Mouse (Mus musculus): Measurements from ENCODE around the gene Wfdc6b. TPM values are rescaled to one million over a fixed set of nuclear protein-coding genes. Genes with fewer than 3 reads are reported as not detected.

Gene Wfdc6b
- polyA plus RNA-seq, 1 experiment: not detected

GRCm38 (mm10) chr2:164592014-164592413 lies 21.3 kb upstream of the Wfdc6b start:
- H3K9ac ChIP-seq (ENCODE audit: low read depth, poor library complexity, severe bottlenecking): no peak overlapping the region
- H3K4me3 ChIP-seq (ENCODE audit: low read depth, low read length): no peak overlapping the region
- H3K27ac ChIP-seq (ENCODE audit: insufficient read depth, low read length): no peak overlapping the region
- H3K36me3 ChIP-seq (ENCODE audit: control insufficient read depth, insufficient read depth, low read length, poor library complexity, severe bottlenecking): no peaks in the 10 kb centered on the region
- no peaks in the 10 kb centered on the region for H3K27me3 ChIP-seq (ENCODE audit: control insufficient read depth, insufficient read depth, low read length, poor library complexity, severe bottlenecking)
- TF ChIP-seq POLR2A (IDR thresholded peaks at IDR 0.05; ENCODE audit: insufficient read depth, low read length): no peak
- TF ChIP-seq CTCF (IDR thresholded peaks at IDR 0.05; ENCODE audit: low read depth, low read length): peak; percentile 67
- H3K4me1 ChIP-seq (ENCODE audit: control insufficient read depth, insufficient read depth, low read length): no peaks in the 10 kb centered on the region
- no peaks in the 10 kb centered on the region for H3K9me3 ChIP-seq (replicated peaks; ENCODE audit: control insufficient read depth, insufficient read depth, low read length, poor library complexity, severe bottlenecking)

- Histone ChIP-seq H3K36me3 (ENCODE audit: control insufficient read depth, insufficient read depth, low read length, poor library complexity, severe bottlenecking) (no peaks in the 10 kb centered on the region), H3K9me3 (replicated peaks; ENCODE audit: control insufficient read depth, insufficient read depth, low read length, poor library complexity, severe bottlenecking) (no peaks in the 10 kb centered on the region), H3K27ac (ENCODE audit: insufficient read depth, low read length) (no peak within 1 kb of the TSS), H3K9ac (ENCODE audit: low read depth, poor library complexity, severe bottlenecking) (no peak within 1 kb of the TSS), H3K27me3 (ENCODE audit: control insufficient read depth, insufficient read depth, low read length, poor library complexity, severe bottlenecking) (no peaks in the 10 kb centered on the region), H3K4me3 (ENCODE audit: low read depth, low read length) (no peak within 1 kb of the TSS), H3K4me1 (ENCODE audit: control insufficient read depth, insufficient read depth, low read length) (no peaks in the 10 kb centered on the region)
- TF ChIP-seq POLR2A (IDR thresholded peaks at IDR 0.05; ENCODE audit: insufficient read depth, low read length) (no peak), EP300 (IDR thresholded peaks at IDR 0.05; ENCODE audit: insufficient read depth, low read depth, low read length) (no peak), CTCF (IDR thresholded peaks at IDR 0.05; ENCODE audit: low read depth, low read length) (no peak)
Measured at GRCm38 (mm10) chr2:164593494-164593893, 19.8 kb upstream of the Wfdc6b start, which contains the start of gene Eppin. Eppin (minus strand) TSS chr2:164593594.

- Histone ChIP-seq H3K27ac (ENCODE audit: insufficient read depth, low read length) (no peak overlapping the region), H3K9ac (ENCODE audit: low read depth, poor library complexity, severe bottlenecking) (no peak overlapping the region), H3K4me1 (ENCODE audit: control insufficient read depth, insufficient read depth, low read length) (no peaks in the 10 kb centered on the region), H3K36me3 (ENCODE audit: control insufficient read depth, insufficient read depth, low read length, poor library complexity, severe bottlenecking) (no peaks in the 10 kb centered on the region), H3K9me3 (replicated peaks; ENCODE audit: control insufficient read depth, insufficient read depth, low read length, poor library complexity, severe bottlenecking) (no peaks in the 10 kb centered on the region; the same call in 1 of the 2 replicates), H3K4me3 (ENCODE audit: low read depth, low read length) (no peak overlapping the region), H3K27me3 (ENCODE audit: control insufficient read depth, insufficient read depth, low read length, poor library complexity, severe bottlenecking) (no peaks in the 10 kb centered on the region)
- TF ChIP-seq CTCF (IDR thresholded peaks at IDR 0.05; ENCODE audit: low read depth, low read length): peak; percentile 65
- TF ChIP-seq POLR2A (IDR thresholded peaks at IDR 0.05; ENCODE audit: insufficient read depth, low read length): no peak
Measured at GRCm38 (mm10) chr2:164600179-164600578, 13.1 kb upstream of the Wfdc6b start.

- no peaks in the 10 kb centered on the region for H3K36me3 ChIP-seq (ENCODE audit: control insufficient read depth, insufficient read depth, low read length, poor library complexity, severe bottlenecking)
- no peak for TF ChIP-seq CTCF (IDR thresholded peaks at IDR 0.05; ENCODE audit: low read depth, low read length)
- TF ChIP-seq POLR2A (IDR thresholded peaks at IDR 0.05; ENCODE audit: insufficient read depth, low read length): no peak
- TF ChIP-seq EP300 (IDR thresholded peaks at IDR 0.05; ENCODE audit: insufficient read depth, low read depth, low read length): no peak
- H3K27me3 ChIP-seq (ENCODE audit: control insufficient read depth, insufficient read depth, low read length, poor library complexity, severe bottlenecking): no peaks in the 10 kb centered on the region
- no peaks in the 10 kb centered on the region; the same call in 1 of the 2 replicates for H3K9me3 ChIP-seq (replicated peaks; ENCODE audit: control insufficient read depth, insufficient read depth, low read length, poor library complexity, severe bottlenecking)
- no peak overlapping the region for H3K4me3 ChIP-seq (ENCODE audit: low read depth, low read length)
- H3K27ac ChIP-seq (ENCODE audit: insufficient read depth, low read length): no peak overlapping the region
- H3K4me1 ChIP-seq (ENCODE audit: control insufficient read depth, insufficient read depth, low read length): no peaks in the 10 kb centered on the region
- H3K9ac ChIP-seq (ENCODE audit: low read depth, poor library complexity, severe bottlenecking): no peak overlapping the region
Measured at GRCm38 (mm10) chr2:164603482-164603881, 9.8 kb upstream of the Wfdc6b start.

- H3K9me3 ChIP-seq (replicated peaks; ENCODE audit: control insufficient read depth, insufficient read depth, low read length, poor library complexity, severe bottlenecking): no peaks in the 10 kb centered on the region; the same call in 1 of the 2 replicates
- no peaks in the 10 kb centered on the region for H3K36me3 ChIP-seq (ENCODE audit: control insufficient read depth, insufficient read depth, low read length, poor library complexity, severe bottlenecking)
- H3K27ac ChIP-seq (ENCODE audit: insufficient read depth, low read length): no peak overlapping the region
- no peaks in the 10 kb centered on the region for H3K4me1 ChIP-seq (ENCODE audit: control insufficient read depth, insufficient read depth, low read length)
- no peak overlapping the region for H3K9ac ChIP-seq (ENCODE audit: low read depth, poor library complexity, severe bottlenecking)
- TF ChIP-seq CTCF (IDR thresholded peaks at IDR 0.05; ENCODE audit: low read depth, low read length): no peak
- no peak for TF ChIP-seq EP300 (IDR thresholded peaks at IDR 0.05; ENCODE audit: insufficient read depth, low read depth, low read length)
- TF ChIP-seq POLR2A (IDR thresholded peaks at IDR 0.05; ENCODE audit: insufficient read depth, low read length): no peak
- no peaks in the 10 kb centered on the region for H3K27me3 ChIP-seq (ENCODE audit: control insufficient read depth, insufficient read depth, low read length, poor library complexity, severe bottlenecking)
- H3K4me3 ChIP-seq (ENCODE audit: low read depth, low read length): no peak overlapping the region
Measured at GRCm38 (mm10) chr2:164604411-164604810, 8.9 kb upstream of the Wfdc6b start.

- no peak overlapping the region for H3K4me3 ChIP-seq (ENCODE audit: low read depth, low read length)
- H3K27ac ChIP-seq (ENCODE audit: insufficient read depth, low read length): no peak overlapping the region
- no peaks in the 10 kb centered on the region for H3K36me3 ChIP-seq (ENCODE audit: control insufficient read depth, insufficient read depth, low read length, poor library complexity, severe bottlenecking)
- H3K4me1 ChIP-seq (ENCODE audit: control insufficient read depth, insufficient read depth, low read length): no peaks in the 10 kb centered on the region
- no peak for TF ChIP-seq POLR2A (IDR thresholded peaks at IDR 0.05; ENCODE audit: insufficient read depth, low read length)
- no peak for TF ChIP-seq CTCF (IDR thresholded peaks at IDR 0.05; ENCODE audit: low read depth, low read length)
- no peak for TF ChIP-seq EP300 (IDR thresholded peaks at IDR 0.05; ENCODE audit: insufficient read depth, low read depth, low read length)
- no peak overlapping the region for H3K9ac ChIP-seq (ENCODE audit: low read depth, poor library complexity, severe bottlenecking)
- no peaks in the 10 kb centered on the region for H3K27me3 ChIP-seq (ENCODE audit: control insufficient read depth, insufficient read depth, low read length, poor library complexity, severe bottlenecking)
- no peaks in the 10 kb centered on the region; the same call in 1 of the 2 replicates for H3K9me3 ChIP-seq (replicated peaks; ENCODE audit: control insufficient read depth, insufficient read depth, low read length, poor library complexity, severe bottlenecking)
Measured at GRCm38 (mm10) chr2:164608781-164609180, 4.5 kb upstream of the Wfdc6b start.
